Mouse (Mus musculus): ENCODE measurements around the gene Coro2b.

Coro2b gene

DNA sequence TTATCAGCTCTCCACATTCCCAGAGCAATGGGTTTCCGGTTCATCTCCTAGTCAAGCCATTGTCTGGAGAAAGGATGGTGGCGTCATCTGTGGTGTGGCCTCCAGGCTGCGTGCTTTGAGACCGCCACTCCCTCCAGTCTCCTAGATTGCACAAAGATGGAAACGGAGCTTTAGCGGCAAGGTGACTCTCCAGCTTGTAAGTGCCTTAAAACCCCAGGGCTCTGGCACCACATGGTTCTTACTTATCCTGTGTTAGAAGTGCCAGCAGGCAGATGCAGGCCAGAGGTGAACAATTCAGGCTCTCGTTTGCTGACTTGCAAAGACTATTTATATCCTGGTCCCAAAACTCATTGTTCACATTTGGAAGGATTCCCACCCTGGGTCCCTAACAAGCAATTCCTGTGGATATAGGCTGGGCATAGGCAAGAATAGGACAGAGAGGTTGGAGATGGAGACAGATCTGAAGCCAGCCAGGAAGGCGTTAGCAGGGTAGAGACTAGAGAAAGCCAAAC lies 155.4 kb downstream of the Coro2b start:
- DNase-seq: no peak

DNA sequence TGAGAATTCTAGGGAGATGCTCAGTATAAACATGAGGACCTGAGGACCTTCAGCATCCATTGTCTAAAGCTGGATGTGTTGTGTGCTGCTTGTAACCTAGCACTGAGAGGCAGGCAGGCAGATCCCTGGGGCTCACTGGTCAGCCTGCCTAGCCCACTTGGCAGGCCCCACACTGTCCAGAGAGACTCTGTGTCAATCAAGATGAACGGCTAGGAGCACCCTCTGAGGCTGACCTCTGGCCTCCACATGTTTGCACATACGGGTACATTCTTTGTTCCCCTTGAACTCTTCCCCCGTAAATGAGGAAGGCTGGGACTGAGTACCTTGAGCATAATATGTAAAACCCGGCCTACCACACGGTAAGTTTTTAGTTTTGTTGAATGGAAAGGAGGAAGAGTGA lies 156.5 kb downstream of the Coro2b start:
- no peak for DNase-seq

DNA sequence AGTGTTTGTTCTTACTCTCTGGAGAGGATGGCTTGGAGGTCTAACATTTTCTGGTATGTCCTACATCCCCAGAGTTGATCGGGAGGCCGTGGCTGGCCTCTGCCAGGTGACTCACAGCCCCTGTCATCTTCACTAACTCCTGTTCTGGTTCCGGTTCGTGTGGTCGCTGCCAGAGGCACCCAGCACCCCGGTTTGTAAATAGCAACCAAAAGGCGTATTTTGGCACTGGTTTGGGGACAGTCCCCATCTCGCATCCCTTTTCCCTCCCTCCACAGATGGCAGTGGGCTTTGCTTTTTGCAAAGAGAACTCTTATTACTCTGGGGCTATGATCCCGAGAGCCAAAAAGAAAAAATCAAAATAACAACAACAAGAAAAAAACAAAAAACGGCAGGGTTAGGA lies 158.9 kb downstream of the Coro2b start:
- DNase-seq: no peak

DNA sequence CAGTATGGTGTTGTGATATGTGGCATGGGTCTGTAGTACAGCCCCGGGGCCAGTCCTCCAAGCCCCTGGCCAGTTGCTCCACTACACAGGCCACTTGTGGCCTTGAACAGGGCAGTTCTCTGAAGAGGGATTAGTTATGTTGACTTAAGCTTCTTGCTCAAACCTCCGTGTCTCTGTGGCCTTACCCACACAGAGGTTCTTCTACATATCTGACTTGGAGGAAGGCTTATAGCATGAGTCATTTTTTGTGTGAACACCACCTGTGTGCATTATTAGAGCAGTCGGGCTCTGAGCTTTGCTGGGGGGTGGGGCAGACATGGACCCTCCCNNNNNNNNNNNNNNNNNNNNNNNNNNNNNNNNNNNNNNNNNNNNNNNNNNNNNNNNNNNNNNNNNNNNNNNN lies 162.6 kb downstream of the Coro2b start:
- no peak for DNase-seq

DNA sequence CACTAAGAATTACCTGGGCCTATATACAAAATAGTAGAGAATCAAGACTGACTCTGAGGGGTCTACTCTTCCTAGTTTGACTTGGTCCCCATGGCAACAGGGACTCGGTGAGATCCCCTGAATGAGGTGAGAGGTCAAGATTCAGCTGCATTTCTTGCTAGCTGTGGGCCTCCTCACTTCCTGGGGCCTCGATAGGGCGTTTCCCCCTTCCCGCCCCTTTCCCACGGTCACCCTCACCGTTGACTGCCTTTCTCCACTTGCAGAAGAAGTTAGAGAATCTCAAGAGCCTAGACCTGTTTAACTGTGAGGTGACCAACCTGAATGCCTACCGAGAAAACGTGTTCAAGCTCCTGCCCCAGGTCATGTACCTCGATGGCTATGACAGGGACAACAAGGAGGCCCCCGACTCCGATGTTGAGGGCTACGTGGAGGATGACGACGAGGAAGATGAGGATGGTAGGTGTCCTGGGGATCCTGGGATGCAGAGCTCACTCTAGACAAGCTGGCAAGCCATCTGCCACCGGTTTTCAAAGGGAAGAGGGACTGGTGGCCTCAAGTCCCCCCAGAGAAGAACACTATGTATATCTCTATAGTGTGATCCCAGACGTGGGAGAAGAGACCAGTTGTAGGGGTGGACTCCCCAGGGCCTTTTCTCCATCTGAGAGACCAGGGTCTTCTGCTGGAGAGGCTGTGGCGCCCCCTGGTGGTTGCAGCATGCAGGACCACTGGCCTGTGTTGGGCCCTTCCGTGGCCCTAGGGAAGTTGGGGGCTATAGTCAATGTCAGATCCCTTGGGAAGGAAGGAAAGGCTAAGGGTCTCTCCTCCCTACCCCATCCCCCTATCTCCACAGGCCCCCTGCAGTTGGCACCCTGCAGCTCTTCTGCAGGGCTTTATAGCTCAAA lies 163.4 kb downstream of the Coro2b start:
- peak; percentile 81 for DNase-seq

DNA sequence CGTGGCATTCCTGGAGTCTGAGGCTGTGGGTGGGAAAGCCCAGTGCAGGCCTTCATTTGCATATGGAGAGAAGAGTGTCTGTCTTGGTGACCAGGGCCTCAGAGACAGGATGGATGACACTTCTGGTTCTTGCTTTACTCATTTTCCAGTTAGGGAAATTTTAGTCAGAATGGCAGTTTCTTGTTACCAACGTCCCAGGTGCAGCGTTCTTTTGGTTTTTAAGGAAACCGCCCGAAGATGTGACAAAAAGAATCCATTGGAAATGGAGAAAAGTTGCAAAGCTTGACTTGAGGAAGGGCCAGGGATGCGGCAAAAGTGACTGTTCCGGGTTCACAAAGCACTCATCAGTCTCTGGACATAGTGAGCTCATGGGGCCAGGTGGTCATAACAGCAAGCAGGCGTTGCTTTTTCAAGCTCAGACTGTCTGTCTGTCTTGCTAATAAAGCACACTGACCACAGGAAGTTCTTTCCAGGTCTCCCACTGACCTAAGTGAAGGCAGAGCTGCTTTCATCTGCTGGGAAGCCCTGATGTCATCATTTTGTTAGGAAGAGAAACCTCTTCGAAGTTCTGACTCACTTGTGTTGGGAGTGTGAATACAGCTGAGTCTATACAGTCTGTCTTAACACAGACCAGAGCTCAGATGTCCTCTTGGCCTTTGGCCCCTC lies 164.2 kb downstream of the Coro2b start:
- DNase-seq: no peak

DNA sequence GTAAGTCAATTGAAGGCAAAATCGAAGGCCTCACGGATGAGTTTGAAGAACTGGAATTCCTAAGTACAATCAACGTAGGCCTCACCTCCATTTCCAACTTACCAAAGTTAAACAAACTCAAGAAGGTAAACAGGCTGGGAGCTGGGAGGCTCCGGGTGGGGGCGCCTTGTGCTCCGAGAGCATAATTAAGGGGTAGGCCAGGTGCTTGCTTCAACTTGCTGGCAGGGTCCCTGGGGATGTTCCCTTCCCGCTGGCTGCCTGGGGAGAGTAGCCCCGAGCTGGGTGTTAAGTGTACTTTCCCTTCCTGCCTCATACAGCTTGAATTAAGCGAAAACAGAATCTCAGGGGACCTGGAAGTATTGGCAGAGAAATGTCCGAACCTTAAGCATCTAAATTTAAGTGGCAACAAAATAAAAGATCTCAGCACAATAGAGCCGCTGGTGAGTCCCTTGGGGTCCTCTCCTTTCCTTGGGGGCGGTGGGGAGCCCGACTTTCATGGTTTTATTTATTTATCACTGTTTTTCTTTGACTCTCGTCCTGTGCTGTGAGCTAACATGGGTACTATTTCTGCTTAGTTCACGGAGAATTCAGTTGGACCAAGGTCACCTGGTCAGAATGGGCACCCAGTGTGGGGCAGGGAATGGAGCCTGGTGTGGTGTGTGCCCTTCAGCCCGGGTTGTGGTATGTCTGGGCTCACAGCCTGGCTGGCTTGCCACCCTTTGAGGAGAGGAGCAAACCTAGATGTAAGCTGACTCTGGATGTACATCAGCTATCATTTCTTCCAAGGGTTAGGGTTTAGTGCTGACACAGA lies 164.9 kb downstream of the Coro2b start:
- DNase-seq: no peak

DNA sequence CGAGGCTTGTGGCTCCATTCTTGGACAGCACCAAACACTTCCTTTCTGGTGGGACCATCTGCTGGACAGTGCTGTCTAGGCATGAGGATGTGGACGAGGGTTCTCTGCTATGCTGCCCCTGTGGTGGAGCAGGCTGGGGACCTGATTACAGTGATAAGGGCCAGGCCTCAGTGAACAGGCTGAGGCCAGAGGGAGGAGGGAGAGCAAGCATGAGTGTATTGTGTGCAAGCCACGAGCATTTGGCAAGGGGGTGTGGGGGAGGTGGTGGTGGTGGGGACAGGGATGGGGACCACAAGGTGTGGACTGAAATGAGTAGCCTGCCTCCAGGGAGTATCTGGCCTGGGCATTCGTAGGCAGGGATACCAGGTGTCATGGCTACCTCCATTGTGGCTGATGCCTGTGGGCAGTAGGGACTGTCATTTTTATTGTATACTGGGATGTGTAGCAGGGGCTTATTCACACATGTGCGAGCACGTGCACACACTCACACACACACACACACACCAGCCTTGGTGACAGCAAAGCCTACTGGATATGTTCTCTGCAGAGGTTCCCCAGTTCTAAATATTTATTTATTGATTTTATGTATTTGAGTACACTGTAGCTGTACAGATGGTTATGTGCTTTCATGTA lies 166.1 kb downstream of the Coro2b start:
- no peak for DNase-seq

DNA sequence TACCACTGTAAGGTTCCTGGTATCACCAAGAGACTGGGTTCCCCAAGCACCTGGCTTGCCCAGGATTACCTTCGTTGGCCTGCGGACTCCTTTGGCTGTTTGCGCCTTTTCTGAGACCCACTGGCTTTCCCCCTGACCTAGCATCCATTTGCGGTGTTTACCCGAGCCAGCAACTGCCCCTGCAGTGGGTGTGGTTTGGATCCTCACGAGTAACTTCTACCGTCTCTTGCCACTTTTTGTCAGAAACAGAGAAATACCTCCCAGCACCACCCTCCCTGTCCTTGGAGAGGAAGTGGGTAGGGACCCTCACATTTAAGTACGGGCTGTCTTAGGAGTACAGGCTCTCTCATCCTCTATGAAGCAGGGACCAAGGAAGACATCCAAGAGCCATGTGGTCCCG lies 166.7 kb downstream of the Coro2b start:
- DNase-seq: no peak

Measured in thymus, postnatal 25 days (tissue).